Mouse (Mus musculus) lung, adult 2 months (tissue): ENCODE measurements around the gene Pdcl3.

Source experiments
- CTCF ChIP-seq: fragments of 200-500 bp; IDR thresholded peaks from 2 replicates; pipeline ENCODE4 v1.5.1; 2011; ENCODE audit warnings: mild to moderate bottlenecking, low read length, control low read depth; ENCODE audit not compliant: insufficient read depth
- POLR2A ChIP-seq: fragments of 200-500 bp; IDR thresholded peaks from 2 replicates; pipeline ENCODE4 v1.6.1; 2011; ENCODE audit warnings: low read depth, mild to moderate bottlenecking, control low read depth, low read length, borderline replicate concordance; ENCODE audit errors: extremely low read depth

- TF ChIP-seq POLR2A (no peak), CTCF (no peak)
Measured at GRCm38 (mm10) chr1:39025840-39026239, 40.4 kb downstream of the Pdcl3 start.
